Mouse (Mus musculus) bone marrow macrophage, adult 2 months (primary cell): ENCODE data around the gene Pde2a.

Source experiments
- CTCF ChIP-seq: IDR thresholded peaks from 2 replicates; pipeline ENCODE4 v1.5.1; 2012; ENCODE audit warnings: low read depth, mild to moderate bottlenecking, low read length, moderate library complexity
- POLR2A ChIP-seq: IDR thresholded peaks from 2 replicates; pipeline ENCODE4 v1.6.1; 2012; ENCODE audit warnings: mild to moderate bottlenecking, low read depth, low read length, borderline replicate concordance

DNA sequence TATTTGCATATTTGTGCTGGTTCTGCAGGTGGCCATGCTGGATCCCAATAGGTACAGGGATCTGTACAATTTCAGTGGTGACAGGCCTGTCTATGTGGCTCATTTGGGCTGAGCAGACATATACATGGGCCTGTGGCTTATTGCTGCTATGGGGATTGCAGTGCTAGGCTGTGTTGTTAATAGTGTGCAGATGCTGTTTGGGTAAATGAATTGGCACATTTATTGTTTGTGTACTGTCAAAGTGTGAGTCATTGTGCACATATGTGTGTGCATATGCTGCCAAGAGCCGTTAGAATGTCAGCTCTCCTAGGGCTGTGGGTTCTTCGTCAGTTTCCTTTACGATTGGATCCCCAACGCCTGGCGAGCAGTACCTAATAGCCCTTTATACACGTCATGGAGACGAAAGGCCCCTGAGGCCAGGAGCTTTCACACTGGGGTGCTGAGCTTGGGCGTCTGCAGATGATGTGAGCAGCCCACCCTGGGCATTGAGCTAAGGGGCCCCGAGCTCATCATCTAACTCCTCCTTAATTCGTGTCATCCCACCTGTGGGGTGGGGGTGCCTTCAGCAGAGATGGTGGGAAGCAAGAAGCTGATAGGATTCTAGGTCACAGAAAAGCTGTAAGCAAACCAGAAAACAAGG lies 44.7 kb upstream of the Pde2a start:
- TF ChIP-seq POLR2A = no peak
- no peak for TF ChIP-seq CTCF
